Mouse (Mus musculus) embryonic stem cell, embryonic (primary cell): ENCODE results near the gene Mta3.

Experiments used
- CTCF ChIA-PET, 4 experiments: fragments of 300-600 bp in 2 of 4; fragments of 350-600 bp in 2 of 4; sonication (Branson Sonifier 250); formaldehyde crosslinking; loops; one replicate each; lab custom pipeline; 2022; ENCODE audit warnings: inconsistent platforms in 2 of 4; lab: Charles Lee
- POLR2A ChIA-PET, 4 experiments: fragments of 300-600 bp in 2 of 4; fragments of 350-600 bp in 2 of 4; sonication (Branson Sonifier 250); formaldehyde crosslinking; loops; one replicate each; lab custom pipeline; 2022; ENCODE audit warnings: antibody characterized with exemption in 4 of 4, inconsistent platforms in 1 of 4; lab: Charles Lee

Gene Mta3

GRCm38 (mm10) chr17:83770371-83770770, 64.4 kb downstream of the Mta3 start:
- ChIA-PET POLR2A (interaction anchor here in 1 of 4 experiments (0.6 to 1.9 kb wide), 3 partner anchors 9 to 285 kb away, joined by 3 to 5 read pairs (median 3); no protein-coding TSS in a partner anchor), CTCF (interaction anchor here in 1 of 4 experiments (0.6 kb wide), 1 partner anchor 663 kb away, joined by 6 read pairs; no protein-coding TSS in a partner anchor)

- CTCF ChIA-PET = interaction anchor here in 2 of 4 experiments (0.5 to 1.0 kb wide), 2 partner anchors 18 to 106 kb away, joined by 3 read pairs; no protein-coding TSS in a partner anchor
- POLR2A ChIA-PET = interaction anchor here in 1 of 4 experiments (1.9 kb wide), 1 partner anchor 19 kb away, joined by 5 read pairs; no protein-coding TSS in a partner anchor
Observed at GRCm38 (mm10) chr17:83770931-83771330, 65.0 kb downstream of the Mta3 start.

DNA sequence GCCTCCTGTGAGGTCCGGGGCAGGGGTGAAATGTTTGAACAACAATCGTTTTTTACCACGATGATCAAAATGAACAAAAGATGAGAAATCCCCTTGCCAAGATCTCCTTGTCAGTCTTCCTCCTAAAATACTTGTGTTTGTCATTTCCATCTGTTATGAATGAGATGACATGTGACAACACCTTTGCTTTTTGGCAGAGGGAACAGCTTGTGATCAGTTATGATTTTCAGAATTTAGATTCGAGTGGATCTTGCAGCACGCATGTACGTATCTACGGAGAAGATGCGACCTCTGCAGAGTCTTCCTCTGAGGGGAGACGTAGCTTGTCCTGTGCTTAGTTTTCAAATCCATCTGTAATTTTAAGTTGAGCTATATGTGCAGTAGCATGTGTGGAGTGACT, 66.1 kb downstream of the Mta3 start:
- ChIA-PET CTCF (interaction anchor here in 1 of 4 experiments (0.6 to 1.5 kb wide), 3 partner anchors 20 to 132 kb away, joined by 3 to 4 read pairs (median 3); no protein-coding TSS in a partner anchor), POLR2A (interaction anchor here in 2 of 4 experiments (0.9 to 1.6 kb wide), 7 partner anchors 12 to 106 kb away, joined by 3 to 5 read pairs (median 3); no protein-coding TSS in a partner anchor)

- POLR2A ChIA-PET = interaction anchor here in 2 of 4 experiments (0.9 to 1.6 kb wide), 10 partner anchors 9 to 106 kb away, joined by 3 to 5 read pairs (median 3); no protein-coding TSS in a partner anchor
- CTCF ChIA-PET = interaction anchor here in 1 of 4 experiments (0.6 to 1.5 kb wide), 3 partner anchors 20 to 132 kb away, joined by 3 to 4 read pairs (median 3); no protein-coding TSS in a partner anchor
Observed at GRCm38 (mm10) chr17:83772711-83773110, 66.7 kb downstream of the Mta3 start.

DNA sequence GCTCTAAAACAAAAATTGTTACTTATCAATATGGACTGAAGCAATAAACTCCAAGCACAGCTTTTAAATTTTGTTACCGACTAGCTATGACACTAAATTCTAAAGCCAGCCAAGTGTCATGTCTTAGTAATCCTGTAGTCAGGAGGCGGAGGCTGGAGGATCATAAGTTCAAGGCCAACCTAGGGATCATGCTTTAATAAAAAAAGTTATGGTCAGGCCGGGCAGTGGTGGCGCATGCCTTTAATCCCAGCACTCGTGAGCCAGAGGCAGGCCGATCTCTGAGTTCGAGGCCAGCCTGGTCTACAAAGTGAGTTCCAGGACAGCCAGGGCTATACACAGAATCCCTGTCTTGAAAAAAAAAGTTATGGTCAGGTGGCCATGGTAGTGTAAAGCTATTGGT, 71.0 kb downstream of the Mta3 start:
- POLR2A ChIA-PET = interaction anchor here in 3 of 4 experiments (0.6 to 3.8 kb wide), 8 partner anchors 8 to 235 kb away, joined by 3 to 22 read pairs (median 4); no protein-coding TSS in a partner anchor
- CTCF ChIA-PET = interaction anchor here in 3 of 4 experiments (0.5 to 1.3 kb wide), 3 partner anchors 11 to 272 kb away, joined by 3 to 6 read pairs (median 4); no protein-coding TSS in a partner anchor

- ChIA-PET CTCF (interaction anchor here in 2 of 4 experiments (0.7 to 1.3 kb wide), 2 partner anchors 11 to 273 kb away, joined by 3 to 6 read pairs; no protein-coding TSS in a partner anchor), POLR2A (interaction anchor here in 3 of 4 experiments (0.6 to 3.8 kb wide), 8 partner anchors 8 to 236 kb away, joined by 3 to 22 read pairs (median 4); no protein-coding TSS in a partner anchor)
Observed at GRCm38 (mm10) chr17:83777462-83778051, 71.6 kb downstream of the Mta3 start.

DNA sequence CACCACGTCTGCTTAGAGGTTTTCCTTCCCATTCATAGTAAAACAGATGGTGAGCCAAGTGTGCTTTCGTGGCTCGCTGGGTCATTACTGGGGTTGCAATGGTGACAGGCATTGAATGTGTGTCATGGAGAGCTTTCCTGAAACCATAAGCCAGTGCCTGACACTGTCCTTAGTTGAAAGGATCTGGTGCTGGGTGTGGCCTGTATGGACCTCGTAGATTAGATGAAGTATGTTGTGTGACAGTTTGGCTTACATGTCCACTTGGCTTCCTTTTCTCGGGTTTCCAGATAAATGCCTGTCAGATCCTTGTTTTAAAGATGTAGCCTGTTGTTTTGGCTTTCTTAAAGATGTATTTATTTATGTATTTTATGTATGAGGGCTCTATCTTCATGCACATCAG, 74.3 kb downstream of the Mta3 start:
- CTCF ChIA-PET = no interaction called here
- POLR2A ChIA-PET = interaction anchor here in 1 of 4 experiments (1.2 kb wide), 1 partner anchor 11 kb away, joined by 4 read pairs; no protein-coding TSS in a partner anchor

- ChIA-PET CTCF (interaction anchor here in 1 of 4 experiments (0.6 kb wide), 1 partner anchor 156 kb away, joined by 3 read pairs; no protein-coding TSS in a partner anchor), POLR2A (interaction anchor here in 2 of 4 experiments (0.6 to 1.8 kb wide), 2 partner anchors 8 to 21 kb away, joined by 3 to 6 read pairs; no protein-coding TSS in a partner anchor)
Observed at GRCm38 (mm10) chr17:83782740-83783139, 76.8 kb downstream of the Mta3 start.

- ChIA-PET POLR2A (interaction anchor here in 3 of 4 experiments (0.5 to 1.8 kb wide), 4 partner anchors 22 to 292 kb away, joined by 3 to 6 read pairs (median 6); no protein-coding TSS in a partner anchor), CTCF (interaction anchor here in 1 of 4 experiments (0.6 kb wide), 1 partner anchor 562 kb away, joined by 6 read pairs; no protein-coding TSS in a partner anchor)
Observed at GRCm38 (mm10) chr17:83786418-83786817, 80.5 kb downstream of the Mta3 start.

- POLR2A ChIA-PET = interaction anchor here in 1 of 4 experiments (0.6 to 1.2 kb wide), 2 partner anchors 8 to 214 kb away, joined by 3 to 6 read pairs; no protein-coding TSS in a partner anchor
- CTCF ChIA-PET = no interaction called here
Observed at GRCm38 (mm10) chr17:83790158-83790557, 84.2 kb downstream of the Mta3 start.

GRCm38 (mm10) chr17:83792388-83792787, 86.4 kb downstream of the Mta3 start:
- CTCF ChIA-PET = interaction anchor here in 1 of 4 experiments (2.2 kb wide), 1 partner anchor 16 kb away, joined by 5 read pairs; no protein-coding TSS in a partner anchor
- POLR2A ChIA-PET = interaction anchor here in 2 of 4 experiments (0.8 to 1.6 kb wide), 5 partner anchors 14 to 80 kb away, joined by 3 to 4 read pairs (median 3); no protein-coding TSS in a partner anchor

- ChIA-PET POLR2A (interaction anchor here in 3 of 4 experiments (0.5 to 2.7 kb wide), 7 partner anchors 9 to 507 kb away, joined by 3 to 8 read pairs (median 4); no protein-coding TSS in a partner anchor), CTCF (interaction anchor here in 2 of 4 experiments (0.5 to 1.1 kb wide), 4 partner anchors 13 to 170 kb away, joined by 3 read pairs; no protein-coding TSS in a partner anchor)
Observed at GRCm38 (mm10) chr17:83795121-83795520, 89.2 kb downstream of the Mta3 start.

GRCm38 (mm10) chr17:83799506-83800050, 93.6 kb downstream of the Mta3 start:
- POLR2A ChIA-PET = interaction anchor here in 1 of 4 experiments (0.9 kb wide), 1 partner anchor 327 kb away, joined by 4 read pairs; no protein-coding TSS in a partner anchor
- CTCF ChIA-PET = interaction anchor here in 1 of 4 experiments (2.3 kb wide), 1 partner anchor 9 kb away, joined by 9 read pairs; no protein-coding TSS in a partner anchor

- POLR2A ChIA-PET = interaction anchor here in 3 of 4 experiments (0.6 to 1.7 kb wide), 11 partner anchors 9 to 219 kb away, joined by 3 to 6 read pairs (median 4); no protein-coding TSS in a partner anchor
- CTCF ChIA-PET = interaction anchor here in 2 of 4 experiments (0.6 to 1.4 kb wide), 5 partner anchors 13 to 165 kb away, joined by 3 to 4 read pairs (median 3); no protein-coding TSS in a partner anchor
Observed at GRCm38 (mm10) chr17:83803987-83804386, 98.0 kb downstream of the Mta3 start.

DNA sequence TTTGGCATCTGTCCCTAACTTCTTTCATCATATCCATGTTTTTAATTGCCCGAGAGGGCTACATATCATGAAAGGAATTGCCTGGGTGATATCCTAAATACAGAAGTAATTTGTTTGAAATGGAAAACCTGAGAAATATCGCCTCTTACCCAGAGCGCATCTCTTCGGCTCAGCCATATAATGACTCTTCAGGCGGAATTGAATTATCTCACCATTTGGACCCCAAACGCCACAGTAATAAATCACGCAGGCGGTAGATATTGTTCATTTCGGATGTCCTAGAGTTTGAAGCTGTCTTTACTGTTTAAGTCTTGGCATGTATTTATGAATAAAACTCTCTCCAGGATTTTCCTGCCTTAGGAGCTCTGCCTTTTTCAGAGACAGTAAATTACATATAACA, 99.1 kb downstream of the Mta3 start:
- ChIA-PET CTCF (interaction anchor here in 1 of 4 experiments (1.0 to 1.4 kb wide), 3 partner anchors 14 to 166 kb away, joined by 3 to 4 read pairs (median 3); no protein-coding TSS in a partner anchor), POLR2A (interaction anchor here in 2 of 4 experiments (1.0 to 1.7 kb wide), 8 partner anchors 8 to 174 kb away, joined by 3 to 6 read pairs (median 3); no protein-coding TSS in a partner anchor)

DNA sequence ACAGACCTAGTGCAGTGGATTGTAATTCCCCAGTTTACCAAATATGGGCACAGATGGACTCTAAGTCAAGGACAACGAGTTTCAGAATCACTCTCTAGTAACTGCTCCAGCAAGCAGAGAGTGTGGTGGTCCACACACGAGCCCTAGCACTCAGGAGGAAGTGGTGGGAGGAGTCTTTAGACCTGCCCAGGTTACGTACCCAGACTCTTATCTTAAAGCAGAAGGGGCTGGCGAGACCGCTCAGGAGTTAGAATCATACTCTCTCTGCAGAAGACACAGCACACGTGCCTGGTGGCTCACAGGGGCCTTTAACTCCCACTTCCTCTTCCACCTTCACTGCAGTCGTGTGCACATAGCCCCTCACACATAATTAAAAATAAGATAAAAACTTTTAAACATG, 101.4 kb downstream of the Mta3 start:
- ChIA-PET CTCF (interaction anchor here (0.5 to 2.3 kb wide), 63 partner anchors 9 to 984 kb away, joined by 3 to 12 read pairs (median 4); no protein-coding TSS in a partner anchor), POLR2A (interaction anchor here in 3 of 4 experiments (0.6 to 1.8 kb wide), 20 partner anchors 14 to 512 kb away, joined by 3 to 7 read pairs (median 3); no protein-coding TSS in a partner anchor)

DNA sequence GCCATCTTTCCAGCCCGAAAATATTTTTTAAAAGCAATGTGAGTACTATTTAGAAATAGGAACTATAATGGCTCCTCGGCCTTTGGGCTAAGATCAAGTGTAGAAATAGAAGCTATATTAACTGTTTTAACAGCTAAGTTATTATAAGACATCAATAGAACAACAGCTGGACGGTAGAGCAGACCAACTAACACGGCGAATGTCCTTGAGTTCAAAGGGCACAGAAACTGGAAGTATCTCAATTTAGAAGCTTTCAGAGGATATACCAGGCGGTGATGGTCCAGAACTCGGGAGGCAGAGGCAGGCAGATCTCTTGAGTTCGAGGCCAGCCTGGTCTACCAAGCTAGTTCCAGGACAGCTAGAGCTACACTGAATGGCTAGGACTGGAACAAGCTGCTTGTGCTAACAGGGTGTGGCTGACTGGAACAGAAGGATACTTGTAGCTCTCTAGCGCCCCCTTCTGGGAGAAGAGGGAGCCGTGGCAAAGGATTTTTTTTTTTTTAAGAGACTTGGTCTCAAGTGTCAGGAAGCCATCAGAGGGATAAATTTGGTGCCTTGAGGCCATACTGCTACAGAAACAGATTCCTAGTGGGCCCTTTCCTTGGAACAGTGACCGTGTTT, 101.9 kb downstream of the Mta3 start:
- POLR2A ChIA-PET = interaction anchor here in 3 of 4 experiments (0.6 to 2.3 kb wide), 28 partner anchors 15 to 512 kb away, joined by 3 to 8 read pairs (median 3); no protein-coding TSS in a partner anchor
- CTCF ChIA-PET = interaction anchor here (0.5 to 2.3 kb wide), 69 partner anchors 9 to 983 kb away, joined by 3 to 12 read pairs (median 4); partner anchors contain the start of gene Haao (in 1 of the 4)
